ENCODE assay signal across 8 mouse cellular contexts in the genomic region with DNA sequence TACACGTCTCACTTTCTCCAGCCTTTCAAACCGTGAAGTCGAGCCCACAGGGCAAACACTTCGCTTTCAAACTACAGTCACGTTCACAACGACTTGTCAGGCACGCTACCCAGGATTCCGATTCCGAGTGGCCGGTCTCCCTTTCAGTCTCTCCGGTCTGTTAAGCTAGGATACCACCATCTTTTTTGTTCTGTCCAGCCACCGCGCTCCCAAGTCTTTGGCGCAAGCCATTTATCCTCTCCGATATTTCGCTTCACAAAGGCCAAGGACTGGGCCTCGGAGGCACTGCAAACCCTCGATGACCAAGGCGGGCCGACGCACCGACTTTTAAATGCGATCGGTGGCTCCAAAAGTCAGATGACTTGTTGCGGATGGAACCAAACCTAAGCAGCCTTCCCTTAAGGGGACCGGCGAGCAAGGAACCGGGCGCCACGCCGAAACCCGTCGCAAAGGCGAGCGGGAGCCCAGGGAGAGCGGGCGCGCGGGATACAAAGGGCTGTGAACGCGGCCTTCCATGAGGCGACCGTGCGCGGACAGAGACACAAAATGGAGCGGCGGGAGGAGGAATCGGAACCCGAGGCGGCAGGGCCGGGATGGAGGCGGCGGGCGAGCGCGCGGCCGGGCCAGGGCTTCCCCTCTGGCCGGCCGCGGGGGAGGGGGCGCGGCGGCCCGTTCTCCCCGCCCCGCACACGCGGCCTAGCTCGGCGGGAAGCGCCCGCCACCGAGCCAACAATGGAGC. TPM values are rescaled to one million over a fixed set of nuclear protein-coding genes. Genes with fewer than 3 reads are reported as not detected.
DNase-seq lines count a peak whose midpoint lies in the region; ATAC-seq and TF ChIP-seq lines count a peak whose summit lies in the region.

No protein-coding gene starts in this region.

- H3K9ac ChIP-seq in forebrain, embryonic 14.5 days (ENCODE audit: low read length) = peak overlapping the region; percentile 99
- peak overlapping the region; percentile 99 for H3K9ac ChIP-seq in lung, embryonic 15.5 days

- no peaks in the 10 kb centered on the region for H3K27me3 ChIP-seq in G1E (ENCODE audit: insufficient read depth, low read length)
- no peaks in the 10 kb centered on the region for H3K27me3 ChIP-seq in forebrain, embryonic 14.5 days (replicated peaks; ENCODE audit: control insufficient read depth, insufficient read depth, low read length)
- no peaks in the 10 kb centered on the region for H3K27me3 ChIP-seq in lung, embryonic 15.5 days

- TF ChIP-seq CTCF in G1E (IDR thresholded peaks at IDR 0.05; ENCODE audit: low read depth, low read length) = no peak
- no peak for TF ChIP-seq CTCF in olfactory bulb, adult 2 months (IDR thresholded peaks at IDR 0.05; ENCODE audit: insufficient read depth, low read depth, low read length)

- H3K4me2 ChIP-seq in forebrain, embryonic 14.5 days (ENCODE audit: low read length) = peak overlapping the region; percentile 67
- peak overlapping the region; percentile 54 for H3K4me2 ChIP-seq in lung, embryonic 15.5 days

- peak overlapping the region; percentile 93 for H3K4me3 ChIP-seq in G1E (ENCODE audit: low read depth, low read length)
- H3K4me3 ChIP-seq in forebrain, embryonic 14.5 days (ENCODE audit: low read depth, low read length) = peak overlapping the region; percentile 100
- peak overlapping the region; percentile 97 for H3K4me3 ChIP-seq in lung, embryonic 15.5 days
- peak overlapping the region; percentile 97 for H3K4me3 ChIP-seq in olfactory bulb, adult 2 months (ENCODE audit: insufficient read depth, low read depth, low read length)

- H3K36me3 ChIP-seq in G1E (replicated peaks) = peaks cover 2% of the 10 kb centered on the region
- H3K36me3 ChIP-seq in forebrain, embryonic 14.5 days (ENCODE audit: control insufficient read depth, insufficient read depth, low read length) = 0 out of 2 replicates have a peak, but pooled peaks cover 3% of the 10 kb centered on the region
- H3K36me3 ChIP-seq in lung, embryonic 15.5 days = no peaks in the 10 kb centered on the region

- intact Hi-C loops in heart, postnatal 36 days (cut with DNase I) = loop anchor here (2.0 to 10.0 kb wide), 2 partner anchors 17 to 311 kb away; a partner anchor contains a TSS

- under 1% methylated on average over 55 of the region's 74 CpGs for WGBS in forebrain, embryonic 14.5 days
- WGBS in lung, embryonic 15.5 days = under 1% methylated on average over 65 of the region's 74 CpGs
- under 1% methylated on average over 74 of the region's 74 CpGs for WGBS in olfactory bulb, adult 2 months

- H3K27ac ChIP-seq in forebrain, embryonic 14.5 days (ENCODE audit: low read depth, low read length) = peak overlapping the region; percentile 94
- peak overlapping the region; percentile 94 for H3K27ac ChIP-seq in lung, embryonic 15.5 days
- H3K27ac ChIP-seq in olfactory bulb, adult 2 months (ENCODE audit: insufficient read depth, low read depth, low read length) = peak overlapping the region; percentile 70

- DNase-seq in G1E (ENCODE audit: low spot score) = peak; percentile 25
- peak; percentile 41 for DNase-seq in cerebellum, adult 11 months
- peak; percentile 50 for DNase-seq in forebrain, embryonic 14.5 days (ENCODE audit: low spot score)
- peak; percentile 53 to 66 for DNase-seq in heart, postnatal 36 days
- DNase-seq in layer of hippocampus, adult 9-11 months = peak; percentile 26
- DNase-seq in testis, postnatal 14 days (ENCODE audit: low spot score) = peak; percentile 70

- TF ChIP-seq POLR2A in olfactory bulb, adult 2 months (IDR thresholded peaks at IDR 0.05; ENCODE audit: insufficient read depth, low read depth, low read length) = no peak

- H3K9me3 ChIP-seq in G1E (replicated peaks) = no peaks in the 10 kb centered on the region
- no peaks in the 10 kb centered on the region for H3K9me3 ChIP-seq in forebrain, embryonic 14.5 days (replicated peaks; ENCODE audit: control insufficient read depth, low read length)
- no peaks in the 10 kb centered on the region for H3K9me3 ChIP-seq in lung, embryonic 15.5 days

- ATAC-seq in G1E (ENCODE audit: extremely low read depth, insufficient number of reproducible peaks, low FRiP score, poor library complexity, severe bottlenecking) = no peak
- peak; percentile 56; the same call in 1 of the 2 replicates for ATAC-seq in forebrain, embryonic 14.5 days
- peak; percentile 72 for ATAC-seq in lung, embryonic 15.5 days (ENCODE audit: borderline replicate concordance, extremely low read depth, low FRiP score, low TSS enrichment)

- H3K4me1 ChIP-seq in G1E (ENCODE audit: insufficient read depth, low read depth, low read length) = peaks cover 21% of the 10 kb centered on the region
- peaks cover 7% of the 10 kb centered on the region for H3K4me1 ChIP-seq in forebrain, embryonic 14.5 days (ENCODE audit: control insufficient read depth, insufficient read depth, low read length)
- peaks cover 11% of the 10 kb centered on the region for H3K4me1 ChIP-seq in lung, embryonic 15.5 days
- peaks cover 2% of the 10 kb centered on the region; the same call in 1 of the 2 replicates for H3K4me1 ChIP-seq in olfactory bulb, adult 2 months (ENCODE audit: control insufficient read depth, insufficient read depth, low read length)

RNA-seq across cellular contexts. Expression of a gene that starts 3.8 kb away (rescaled TPM):
- total RNA-seq in G1E (2014; fragmentation: Nextera tagmentation) = 232 and 244 TPM in 2 replicates
- total RNA-seq in G1E (2017) = 142 and 177 TPM in 2 replicates
- polyA plus RNA-seq in G1E (2012) = 285 and 393 TPM in 2 replicates
- 188 and 232 TPM in 2 replicates for polyA plus RNA-seq in forebrain, embryonic 14.5 days (2014; fragmentation: Nextera tagmentation; extraction: Ambion mirVana)
- 10 to 100 TPM; 30.0 to 33.7 TPM for total RNA-seq in heart, postnatal 36 days (2021)
- polyA plus RNA-seq in lung, embryonic 15.5 days (2015; fragmentation: Nextera tagmentation; extraction: Ambion mirVana) = 161 and 165 TPM in 2 replicates
- 57.5 and 328 TPM in 2 replicates for polyA plus RNA-seq in olfactory bulb, adult 2 months (2012; ENCODE audit: insufficient read depth, insufficient read length, low replicate concordance, missing spikeins)
